Mouse (Mus musculus): ENCODE data around the gene Fam196a.

Gene Fam196a

GRCm38 (mm10) chr7:134840066-134840465 lies 98.2 kb downstream of the Fam196a start:
- no peak for DNase-seq (ENCODE audit: low read depth, low spot score)
